Mouse (Mus musculus): ENCODE data around the gene 4931428L18Rik.

GRCm38 (mm10) chr1:31260218-31260923, 37.9 kb upstream of the 4931428L18Rik start:
- TF ChIP-seq MAFK (IDR thresholded peaks at IDR 0.05; ENCODE audit: insufficient read depth, low read depth, low read length) (no peak), ZC3H11A (IDR thresholded peaks at IDR 0.05; ENCODE audit: borderline replicate concordance, low read depth, low read length) (no peak), ZNF384 (IDR thresholded peaks at IDR 0.05; ENCODE audit: low read depth, low read length) (no peak), CHD2 (IDR thresholded peaks at IDR 0.05; ENCODE audit: low read depth, low read length) (no peak)

All from ES-E14 (cell line).